Mouse (Mus musculus) heart, postnatal 36 days (tissue): ENCODE data around the gene Dcst2. TPM values are rescaled to one million over a fixed set of nuclear protein-coding genes. Genes with fewer than 3 reads are reported as not detected.
A peak's percentile ranks its signal among the peaks of the same experiment; 100 is the strongest.

Experiments used
- DNase-seq, 2 experiments: peaks; one replicate each; pipeline ENCODE4 v3.0.0; 2021 to 2022
- intact Hi-C: fragments of 180-260 bp; cut with DNase I; formaldehyde crosslinking; loops from one replicate; pipeline ENCODE4 v1.15.1; 2025
- total RNA-seq, 2 experiments: library from RNA; stranded (reverse); gene quantifications; 2 replicates each; pipeline ENCODE4 v1.2.3; 2021

The Dcst2 gene
- total RNA-seq, 2 experiments from 2014 or later: not detected

- no peak for DNase-seq
- intact Hi-C loops: no loop called here
Observed at GRCm38 (mm10) chr3:89355512-89355902, 6.3 kb upstream of the Dcst2 start.

- intact Hi-C loops: no loop called here
- no peak for DNase-seq
Observed at GRCm38 (mm10) chr3:89356029-89356428, 5.7 kb upstream of the Dcst2 start.

GRCm38 (mm10) chr3:89359630-89360029 lies 2.1 kb upstream of the Dcst2 start:
- DNase-seq: no peak
- intact Hi-C loops: no loop called here

GRCm38 (mm10) chr3:89360237-89360636 lies 1.5 kb upstream of the Dcst2 start:
- DNase-seq: no peak
- intact Hi-C loops: no loop called here

GRCm38 (mm10) chr3:89364631-89365030 lies 2.9 kb downstream of the Dcst2 start:
- intact Hi-C loops: no loop called here
- no peak for DNase-seq

GRCm38 (mm10) chr3:89365153-89365485 lies 3.3 kb downstream of the Dcst2 start, which contains the start of gene Dcst1:
Gene Dcst1, minus strand, starts transcription at chr3:89365253.
- no peak for DNase-seq
- intact Hi-C loops: no loop called here

GRCm38 (mm10) chr3:89365486-89366414 lies 4.0 kb downstream of the Dcst2 start:
- intact Hi-C loops: no loop called here
- no peak for DNase-seq

- no peak for DNase-seq
- intact Hi-C loops: no loop called here
Observed at GRCm38 (mm10) chr3:89367338-89367737, 5.6 kb downstream of the Dcst2 start.

GRCm38 (mm10) chr3:89373581-89374231 lies 11.9 kb downstream of the Dcst2 start:
- no peak for DNase-seq
- intact Hi-C loops: no loop called here

GRCm38 (mm10) chr3:89377831-89378230 lies 16.1 kb downstream of the Dcst2 start:
- intact Hi-C loops: loop anchor here (1.0 to 2.0 kb wide), 2 partner anchors 15 to 107 kb away; no protein-coding TSS in a partner anchor
- no peak for DNase-seq

- intact Hi-C loops: loop anchor here (1.0 to 2.0 kb wide), 2 partner anchors 14 to 107 kb away; no protein-coding TSS in a partner anchor
- peak; percentile 72 to 86 for DNase-seq
Observed at GRCm38 (mm10) chr3:89378394-89379067, 16.8 kb downstream of the Dcst2 start.

GRCm38 (mm10) chr3:89379388-89380131 lies 17.8 kb downstream of the Dcst2 start:
- no peak for DNase-seq
- intact Hi-C loops: loop anchor here (2.0 kb wide), 1 partner anchor 13 kb away; no protein-coding TSS in a partner anchor

- no peak for DNase-seq
- intact Hi-C loops: no loop called here
Observed at GRCm38 (mm10) chr3:89380291-89380690, 18.5 kb downstream of the Dcst2 start.

- intact Hi-C loops: no loop called here
Observed at GRCm38 (mm10) chr3:89380711-89381110, 18.9 kb downstream of the Dcst2 start.

GRCm38 (mm10) chr3:89381233-89381632 lies 19.5 kb downstream of the Dcst2 start:
- DNase-seq: no peak
- intact Hi-C loops: no loop called here

More at GRCm38 (mm10) chr3:89380711-89381110, 18.9 kb downstream of the Dcst2 start:
- DNase-seq: no peak

- no peak for DNase-seq
- intact Hi-C loops: no loop called here
Observed at GRCm38 (mm10) chr3:89382033-89382882, 20.5 kb downstream of the Dcst2 start.

- intact Hi-C loops: no loop called here
- DNase-seq: no peak
Observed at GRCm38 (mm10) chr3:89382950-89383349, 21.2 kb downstream of the Dcst2 start.

- DNase-seq: no peak
- intact Hi-C loops: no loop called here
Observed at GRCm38 (mm10) chr3:89383651-89384255, 22.0 kb downstream of the Dcst2 start.
